Mouse (Mus musculus) heart, postnatal 10 days (tissue): ENCODE measurements around the gene Plekha1. TPM values are rescaled to one million over a fixed set of nuclear protein-coding genes. Genes with fewer than 3 reads are reported as not detected.
A peak's percentile ranks its signal among the peaks of the same experiment; 100 is the strongest.

Experiments
- DNase-seq, 2 experiments: peaks; one replicate each; pipeline ENCODE4 v3.0.0; 2021
- intact Hi-C: fragments of 180-260 bp; cut with DNase I; formaldehyde crosslinking; loops from one replicate; pipeline ENCODE4 v1.15.1; 2025
- microRNA-seq, 2 experiments: library from miRNA; unstranded; fragments of <30 nt; microRNA quantifications; one replicate each; pipeline ENCODE4 v1.2.0; 2022
- total RNA-seq, 2 experiments: library from RNA; stranded (reverse); gene quantifications; 2 replicates each; pipeline ENCODE4 v1.2.3; 2021

Plekha1 gene
- total RNA-seq, 2 experiments from 2014 or later: 60.5 to 68.1 TPM

DNA sequence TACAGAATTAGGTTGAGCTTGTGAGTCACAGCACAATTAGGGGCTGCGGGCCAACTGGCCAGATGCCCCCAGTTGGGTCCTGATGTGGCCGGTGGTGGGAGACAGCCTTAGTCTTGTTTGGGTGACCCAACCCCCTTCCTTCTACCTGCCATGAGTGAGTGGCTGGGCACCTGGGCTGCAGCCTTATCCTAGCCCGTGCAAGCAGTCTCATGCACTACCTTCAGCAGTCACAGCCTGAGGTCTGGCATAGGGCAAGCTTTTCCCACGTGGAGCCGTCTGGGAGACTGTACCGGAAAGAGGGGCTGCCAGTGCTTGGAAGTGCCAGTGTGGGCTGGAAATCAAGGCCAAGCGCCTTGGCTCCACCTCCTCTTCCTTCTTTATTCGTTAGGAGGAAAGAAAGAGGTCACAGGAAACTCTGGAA lies 83.8 kb downstream of the Plekha1 start:
- intact Hi-C loops: loop anchor here (2.0 kb wide), 1 partner anchor 15 kb away; no protein-coding TSS in a partner anchor
- peak; percentile 77 for DNase-seq

DNA sequence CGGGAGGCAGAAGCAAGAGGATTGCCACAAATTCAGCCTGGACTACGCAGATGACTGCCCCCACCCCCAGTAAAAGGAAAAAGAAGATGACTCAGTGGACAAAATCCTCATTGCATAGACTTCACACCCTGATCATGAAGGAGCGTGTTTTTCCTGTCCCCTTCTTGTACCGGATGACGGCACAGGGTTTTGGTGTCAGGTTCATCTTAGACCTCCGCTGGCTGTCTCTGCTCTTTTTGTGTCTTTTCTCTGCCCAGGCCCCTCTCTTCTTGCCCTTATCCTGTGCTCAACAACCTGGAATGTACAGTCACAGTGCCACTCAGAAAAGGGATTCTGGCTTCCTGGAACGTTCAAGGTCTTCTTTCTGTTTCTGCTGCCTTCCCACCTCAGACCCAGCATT lies 84.9 kb downstream of the Plekha1 start:
- intact Hi-C loops: no loop called here
- no peak for DNase-seq

DNA sequence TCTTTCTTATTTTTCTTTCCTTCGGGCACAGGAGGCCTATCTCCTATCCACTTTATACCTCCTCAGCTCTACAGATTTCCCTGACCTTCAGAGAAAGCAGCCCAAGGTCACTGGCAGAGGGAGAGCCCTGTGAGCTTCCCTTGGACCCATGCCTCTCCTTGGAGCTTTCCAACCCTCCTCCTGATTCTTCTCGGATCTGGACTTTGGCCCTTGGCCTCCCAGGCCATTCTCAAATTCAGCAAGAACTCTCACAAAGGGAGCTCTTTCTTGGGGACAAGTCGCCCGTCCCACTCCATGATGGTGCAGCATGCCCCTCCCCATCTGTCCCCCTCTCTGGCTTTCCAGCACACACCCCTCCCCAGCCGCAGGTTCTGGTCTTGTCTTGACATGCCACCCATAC lies 85.4 kb downstream of the Plekha1 start:
- intact Hi-C loops: no loop called here
- DNase-seq: no peak

DNA sequence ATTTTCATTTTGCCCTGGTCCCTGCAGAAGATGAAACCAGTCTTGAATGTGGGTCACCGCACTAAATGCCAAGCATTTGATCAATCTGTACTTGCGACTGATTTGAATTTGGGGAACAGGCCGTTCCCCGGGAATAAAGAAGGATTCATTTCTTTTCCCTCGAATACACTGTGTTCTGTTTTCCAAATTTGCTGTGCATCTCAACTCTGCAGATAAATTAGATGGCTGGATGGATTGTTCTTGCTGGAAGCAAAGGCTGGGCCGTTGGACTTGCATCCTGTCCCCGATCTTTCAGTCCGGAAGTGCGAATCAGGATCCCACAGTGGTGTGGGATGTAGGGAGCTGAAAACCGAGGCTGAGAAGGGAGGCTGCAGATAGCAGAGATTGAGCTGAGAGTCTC lies 87.8 kb downstream of the Plekha1 start:
- intact Hi-C loops: no loop called here
- no peak for DNase-seq

DNA sequence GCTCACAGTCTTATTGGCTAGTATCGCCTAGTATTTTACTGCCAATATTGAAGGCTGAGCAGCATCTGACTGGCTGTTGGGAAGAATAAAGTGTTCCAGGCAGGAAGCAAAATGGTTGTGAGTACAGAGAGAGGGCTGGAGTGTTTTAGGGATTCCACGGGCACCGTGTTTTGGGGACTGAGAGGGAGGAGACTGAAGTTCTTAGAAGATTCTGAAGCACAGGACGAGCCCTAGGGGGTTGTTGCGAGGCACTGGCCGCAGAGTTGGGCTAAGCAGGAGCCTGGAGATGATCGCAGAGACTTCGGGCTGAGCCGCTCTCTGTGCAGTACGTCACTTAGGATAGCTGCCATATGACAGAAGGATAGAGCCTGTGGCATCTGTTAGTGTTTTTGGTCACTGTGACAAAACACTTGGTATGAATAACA lies 88.6 kb downstream of the Plekha1 start:
- peak in 1 of 2 experiments; percentile 26 for DNase-seq
- intact Hi-C loops: no loop called here

DNA sequence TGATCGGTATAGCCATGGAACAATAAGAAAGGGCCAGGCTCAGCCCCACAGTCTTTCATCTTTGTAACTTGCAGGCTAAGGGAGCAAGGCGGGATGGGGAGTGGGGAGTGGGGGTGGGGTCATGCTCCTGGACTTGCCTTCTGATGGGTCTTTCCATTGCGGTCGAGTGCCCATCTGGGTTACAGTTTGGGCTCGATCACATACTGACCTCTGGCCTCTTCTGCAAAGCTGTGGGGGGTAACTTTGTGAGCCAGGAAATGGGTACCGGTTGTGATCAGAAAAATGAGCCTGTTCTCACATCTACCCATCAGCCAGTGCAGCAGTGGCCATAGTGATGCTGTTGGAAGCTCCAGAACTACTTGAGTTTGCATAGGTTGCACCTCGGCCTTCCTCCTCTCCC lies 93.0 kb downstream of the Plekha1 start:
- DNase-seq: no peak
- intact Hi-C loops: no loop called here

DNA sequence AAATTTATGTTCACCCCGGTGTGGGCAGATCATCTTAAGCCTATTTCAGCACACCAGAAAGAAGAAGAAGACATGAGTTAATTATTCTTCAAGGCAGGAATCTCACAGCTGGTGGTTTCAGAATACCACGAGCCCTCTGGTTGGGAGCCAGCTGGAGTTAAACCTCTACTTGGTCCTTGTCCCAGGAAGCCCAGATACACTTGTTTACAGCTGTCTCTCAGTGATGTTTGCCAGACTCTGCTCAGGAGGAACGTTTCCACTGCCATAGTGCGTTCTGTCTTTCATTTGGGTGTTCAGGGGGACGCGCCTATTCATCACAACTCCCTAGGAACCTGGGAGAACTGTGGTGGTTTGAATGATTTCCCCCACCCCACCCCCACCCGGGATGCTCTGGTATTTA lies 94.3 kb downstream of the Plekha1 start:
- intact Hi-C loops: no loop called here
- peak; percentile 92 to 93 for DNase-seq

DNA sequence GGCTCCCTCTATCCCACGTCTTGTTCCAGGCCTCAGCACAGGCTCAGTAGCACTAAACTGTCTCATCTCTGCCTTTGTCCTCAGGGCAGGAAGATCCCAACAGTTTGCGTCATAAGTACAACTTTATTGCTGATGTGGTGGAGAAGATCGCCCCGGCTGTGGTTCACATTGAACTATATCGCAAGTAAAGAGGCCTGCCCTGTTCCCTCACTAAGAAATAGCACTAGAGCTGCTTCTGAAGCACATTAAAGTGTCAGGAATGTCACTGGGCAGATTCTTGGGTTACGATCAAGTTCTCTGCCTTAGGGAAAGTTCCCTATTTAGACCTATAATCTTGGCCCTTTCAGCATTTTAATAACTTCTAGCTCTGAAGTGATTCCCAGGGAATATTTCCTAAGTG lies 95.9 kb downstream of the Plekha1 start:
- DNase-seq: peak in 1 of 2 experiments; percentile 56
- intact Hi-C loops: no loop called here

Small RNA genes within 50 kb of the gene (microRNA-seq; reads per million reads assigned to microRNA genes)
- 1.0 to 2.6 reads per million in 2 experiments for gene Mir7061

Other genes starting within 250 kb of the Plekha1 start
- gene Btbd16, start 91.7 kb upstream of the Plekha1 start, total RNA-seq: under 1 TPM in 1 of 2 experiments, not detected in 1; 0.22 TPM
- 100 to 1,000 TPM; 176 to 209 TPM for gene Htra1, start 70.4 kb downstream of the Plekha1 start, total RNA-seq
- under 1 TPM in 1 of 2 experiments, not detected in 1; 0.19 TPM for gene Dmbt1, start 166.3 kb downstream of the Plekha1 start, total RNA-seq